Mouse (Mus musculus) mesoderm, embryonic 11.5 days (tissue): ENCODE data around the gene Pak6.

Experiments used
- DNase-seq: peaks from one replicate; pipeline ENCODE4 v3.0.0-alpha.2; 2012; ENCODE audit warnings: low read depth, low spot score

Gene Pak6

GRCm38 (mm10) chr2:118729194-118729593, 66.1 kb downstream of the Pak6 start:
- DNase-seq: no peak

GRCm38 (mm10) chr2:118729816-118730621, 66.9 kb downstream of the Pak6 start:
- no peak for DNase-seq

GRCm38 (mm10) chr2:118730622-118730915, 67.5 kb downstream of the Pak6 start:
- DNase-seq: no peak

- DNase-seq: no peak
These were observed 68.9 kb downstream of the Pak6 start for GRCm38 (mm10) chr2:118731981-118732380.

- no peak for DNase-seq
These were observed 70.2 kb downstream of the Pak6 start for GRCm38 (mm10) chr2:118733341-118733740.

- DNase-seq: no peak
These were observed 77.2 kb downstream of the Pak6 start for GRCm38 (mm10) chr2:118740341-118740740.

- no peak for DNase-seq
These were observed 78.1 kb downstream of the Pak6 start for GRCm38 (mm10) chr2:118741183-118741582.

GRCm38 (mm10) chr2:118743261-118743943, 80.3 kb downstream of the Pak6 start:
- DNase-seq: peak; percentile 67

GRCm38 (mm10) chr2:118744621-118745020, 81.5 kb downstream of the Pak6 start:
- DNase-seq: no peak

GRCm38 (mm10) chr2:118745232-118745884, 82.3 kb downstream of the Pak6 start, which contains the start of gene Inafm2:
Inafm2 (plus strand) TSS chr2:118745758.
- peak; percentile 91 for DNase-seq

- DNase-seq: no peak
These were observed 83.1 kb downstream of the Pak6 start for GRCm38 (mm10) chr2:118745915-118746901.

- DNase-seq: no peak
These were observed 84.3 kb downstream of the Pak6 start for GRCm38 (mm10) chr2:118747301-118747960.
